Mouse (Mus musculus): ENCODE data around the gene Cpne6. TPM values are rescaled to one million over a fixed set of nuclear protein-coding genes. Genes with fewer than 3 reads are reported as not detected.

Gene Cpne6
- not detected in 2 replicates for polyA plus RNA-seq (2012; ENCODE audit: insufficient read depth, insufficient read length, missing spikeins)

DNA sequence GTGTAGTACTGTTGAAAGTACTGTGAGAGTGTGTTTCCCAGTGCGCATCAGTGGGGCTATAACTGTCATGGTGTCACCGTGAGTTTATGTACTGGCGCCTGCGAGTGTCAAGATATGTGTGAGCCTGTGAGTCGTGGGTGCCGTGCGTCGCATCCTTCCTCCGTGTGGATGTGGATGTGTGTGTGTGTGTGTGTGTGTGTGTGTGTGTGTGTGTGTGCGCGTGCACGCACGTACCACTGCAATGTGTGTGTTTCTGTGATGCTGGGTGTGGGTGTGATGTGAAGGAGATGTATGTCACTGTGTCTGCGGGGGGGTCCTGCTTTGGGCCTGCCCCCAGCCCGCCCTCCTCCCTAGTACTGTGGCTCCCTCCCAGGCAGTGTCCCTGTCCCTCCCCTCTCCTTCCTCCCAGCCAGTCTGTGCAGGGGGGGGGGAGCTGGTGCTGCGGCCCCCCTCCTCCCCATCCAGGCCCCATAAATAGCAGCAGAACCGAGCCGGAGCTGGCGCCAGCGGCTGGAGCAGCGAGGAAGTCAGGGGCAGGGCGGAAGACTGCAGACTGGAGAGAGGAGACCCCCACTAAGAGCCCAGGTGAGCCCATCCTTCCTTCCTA is at the start of gene Cpne6:
Gene Cpne6 (plus strand): TSS at position 321 of the 607 bp plus-strand sequence.
- Histone ChIP-seq H3K4me1 (ENCODE audit: control insufficient read depth, insufficient read depth, insufficient read length, low read length) (no peaks in the 10 kb centered on the region), H3K4me3 (ENCODE audit: insufficient read depth, low read depth, low read length) (no peak within 1 kb of the TSS), H3K27ac (replicated peaks; ENCODE audit: low read depth, low read length) (no peak within 1 kb of the TSS)

DNA sequence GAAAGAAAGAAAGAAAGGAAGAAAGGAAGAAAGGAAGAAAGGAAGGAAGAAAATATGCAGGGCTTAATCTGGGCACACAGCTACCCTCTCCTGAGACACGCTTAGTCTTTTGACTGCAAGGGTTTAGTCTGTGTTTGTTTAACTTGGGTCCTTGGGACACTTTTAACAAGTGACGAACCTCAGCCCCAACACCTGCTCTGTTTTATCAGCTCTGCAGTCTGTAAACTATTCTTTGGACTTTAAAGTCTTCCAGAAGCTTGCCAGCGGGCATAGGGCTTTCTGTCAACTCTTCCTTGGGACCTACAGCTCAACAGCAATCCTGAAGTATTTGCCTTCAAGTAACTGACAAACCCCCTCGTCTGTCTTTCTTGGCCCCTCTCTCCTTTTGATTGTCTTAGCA is 48.5 kb upstream of the Cpne6 start:
- Histone ChIP-seq H3K27ac (replicated peaks; ENCODE audit: low read depth, low read length) (no peak overlapping the region), H3K4me1 (ENCODE audit: control insufficient read depth, insufficient read depth, insufficient read length, low read length) (no peaks in the 10 kb centered on the region), H3K4me3 (ENCODE audit: insufficient read depth, low read depth, low read length) (no peak overlapping the region)

DNA sequence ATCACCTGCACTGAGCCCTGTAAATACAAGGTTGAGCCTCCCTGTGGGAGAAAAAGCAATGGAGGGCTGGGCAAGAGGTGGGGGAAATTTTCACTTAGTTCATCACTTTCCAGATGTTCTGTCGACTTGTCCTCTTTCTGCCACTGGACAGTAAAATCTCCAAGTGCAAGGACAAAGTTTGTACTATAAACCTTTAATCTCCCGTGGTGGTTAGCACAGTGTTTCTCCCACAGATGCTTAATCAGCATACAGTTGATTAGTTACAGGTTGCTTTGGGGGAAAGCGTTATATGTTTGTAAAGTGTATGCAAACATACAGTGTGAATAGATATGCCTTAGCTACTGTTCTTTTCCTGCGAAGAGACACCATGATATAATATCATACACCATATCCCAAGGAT is 43.8 kb upstream of the Cpne6 start:
- Histone ChIP-seq H3K4me3 (ENCODE audit: insufficient read depth, low read depth, low read length) (no peak overlapping the region), H3K27ac (replicated peaks; ENCODE audit: low read depth, low read length) (peak overlapping the region; percentile 93), H3K4me1 (ENCODE audit: control insufficient read depth, insufficient read depth, insufficient read length, low read length) (peaks cover 8% of the 10 kb centered on the region)

DNA sequence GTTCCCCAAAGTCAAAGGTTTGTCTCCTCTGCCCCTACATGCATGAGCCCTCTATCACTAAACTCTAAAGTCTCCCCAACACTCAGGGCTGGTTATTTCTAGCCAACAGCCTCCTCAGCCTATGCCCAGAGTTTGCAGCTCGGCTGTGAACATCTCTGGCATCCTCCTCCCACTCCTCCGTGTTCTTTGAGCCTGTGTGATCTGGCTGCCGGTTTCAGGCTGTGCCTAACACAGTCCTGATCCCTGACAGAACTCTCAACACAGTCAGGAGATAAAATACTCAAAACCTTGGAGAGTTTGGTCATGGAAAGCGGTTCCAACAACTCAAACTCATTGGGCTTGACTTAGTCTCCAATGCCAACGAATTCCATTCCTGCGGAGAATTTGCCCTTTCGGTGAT is 43.1 kb upstream of the Cpne6 start:
- peak overlapping the region; percentile 93 for H3K27ac ChIP-seq (replicated peaks; ENCODE audit: low read depth, low read length)
- H3K4me3 ChIP-seq (ENCODE audit: insufficient read depth, low read depth, low read length), result no peak overlapping the region

DNA sequence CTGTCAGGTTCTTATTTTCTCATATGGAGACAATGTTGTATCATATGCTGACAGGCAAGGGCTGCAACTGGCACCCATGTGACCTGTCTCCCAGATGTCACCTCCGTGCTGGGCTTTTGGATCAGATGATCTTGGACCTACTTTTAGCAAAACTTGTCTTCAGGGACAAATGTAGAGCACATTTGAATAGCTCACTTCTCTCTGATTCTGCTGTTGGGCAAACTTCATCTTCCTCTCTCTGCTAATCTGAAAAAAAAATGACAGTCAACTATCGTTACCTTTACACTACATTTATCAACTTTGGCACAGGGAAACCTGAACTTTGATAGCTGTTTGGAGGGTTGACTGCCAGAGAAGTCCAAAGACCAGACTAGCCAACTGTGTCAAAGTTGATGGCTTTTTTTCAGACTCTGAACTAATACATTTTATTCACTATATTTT is 41.9 kb upstream of the Cpne6 start:
- H3K4me1 ChIP-seq (ENCODE audit: control insufficient read depth, insufficient read depth, insufficient read length, low read length), result peaks cover 8% of the 10 kb centered on the region
- H3K4me3 ChIP-seq (ENCODE audit: insufficient read depth, low read depth, low read length), result no peak overlapping the region
- peak overlapping the region; percentile 93 for H3K27ac ChIP-seq (replicated peaks; ENCODE audit: low read depth, low read length)

More for the DNA sequence above, 43.1 kb upstream of the Cpne6 start:
- H3K4me1 ChIP-seq (ENCODE audit: control insufficient read depth, insufficient read depth, insufficient read length, low read length), result peaks cover 8% of the 10 kb centered on the region

DNA sequence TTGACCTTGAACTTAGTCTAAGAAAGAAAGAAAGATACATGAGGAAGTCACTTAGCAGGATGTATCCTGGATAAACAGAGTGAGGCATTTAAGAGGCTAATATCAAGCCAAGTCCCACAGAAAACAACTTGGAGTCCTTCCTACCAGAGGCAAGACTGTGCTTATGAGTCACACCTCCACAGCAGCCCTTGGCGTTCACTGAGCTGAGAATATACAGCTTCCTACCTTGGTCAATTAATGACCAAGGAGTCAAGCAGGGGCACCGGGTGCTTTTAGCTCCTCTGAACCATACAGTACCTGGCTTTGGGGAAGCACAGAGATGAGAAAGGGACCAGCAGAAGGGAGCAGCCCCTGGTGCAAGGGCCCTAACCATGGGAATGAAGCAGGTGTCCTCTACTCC is 41.2 kb upstream of the Cpne6 start:
- Histone ChIP-seq H3K4me1 (ENCODE audit: control insufficient read depth, insufficient read depth, insufficient read length, low read length) (peaks cover 8% of the 10 kb centered on the region), H3K4me3 (ENCODE audit: insufficient read depth, low read depth, low read length) (no peak overlapping the region), H3K27ac (replicated peaks; ENCODE audit: low read depth, low read length) (peak overlapping the region; percentile 97)

DNA sequence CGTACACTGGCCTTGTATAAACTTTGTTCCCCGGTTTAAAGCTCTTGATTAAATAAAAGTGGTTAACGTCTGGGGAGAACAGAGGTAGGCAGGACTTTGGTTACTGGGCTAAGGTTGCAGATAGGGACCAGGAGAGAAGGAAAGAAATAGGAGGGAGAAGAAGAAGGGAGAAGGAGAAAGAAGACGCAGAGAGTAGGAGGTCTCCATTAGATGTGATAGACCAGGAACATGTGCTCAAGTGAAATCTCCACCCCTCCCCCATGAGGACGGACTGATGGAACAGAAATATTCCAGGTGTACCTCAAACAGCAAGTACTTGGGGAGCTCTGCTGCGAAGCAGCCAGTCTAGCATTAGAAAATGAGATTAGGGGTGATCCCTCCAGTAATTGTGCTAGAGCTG is 40.4 kb upstream of the Cpne6 start:
- Histone ChIP-seq H3K4me1 (ENCODE audit: control insufficient read depth, insufficient read depth, insufficient read length, low read length) (peaks cover 8% of the 10 kb centered on the region), H3K27ac (replicated peaks; ENCODE audit: low read depth, low read length) (peak overlapping the region; percentile 97), H3K4me3 (ENCODE audit: insufficient read depth, low read depth, low read length) (no peak overlapping the region)

DNA sequence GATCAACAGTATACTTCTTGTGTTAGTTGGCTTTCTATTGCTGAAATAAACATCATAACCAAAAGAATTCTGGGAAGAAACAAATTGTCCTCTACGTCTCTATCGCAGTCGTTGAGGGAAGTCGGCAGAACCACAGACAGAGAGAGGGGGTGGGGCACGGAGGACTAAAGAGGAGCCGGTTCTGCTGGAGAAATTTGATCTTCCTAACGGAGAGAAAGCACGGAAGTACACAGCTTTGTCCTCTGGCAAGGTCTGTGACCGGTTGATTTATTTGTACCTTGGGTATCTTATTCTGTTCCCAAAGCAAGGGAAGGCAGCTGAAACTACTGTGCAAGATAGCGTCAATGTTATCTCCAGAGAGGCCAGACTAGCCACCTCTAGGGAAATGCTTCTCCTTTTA is 39.4 kb upstream of the Cpne6 start:
- peak overlapping the region; percentile 46 for H3K27ac ChIP-seq (replicated peaks; ENCODE audit: low read depth, low read length)
- H3K4me1 ChIP-seq (ENCODE audit: control insufficient read depth, insufficient read depth, insufficient read length, low read length), result peaks cover 8% of the 10 kb centered on the region
- H3K4me3 ChIP-seq (ENCODE audit: insufficient read depth, low read depth, low read length), result no peak overlapping the region

DNA sequence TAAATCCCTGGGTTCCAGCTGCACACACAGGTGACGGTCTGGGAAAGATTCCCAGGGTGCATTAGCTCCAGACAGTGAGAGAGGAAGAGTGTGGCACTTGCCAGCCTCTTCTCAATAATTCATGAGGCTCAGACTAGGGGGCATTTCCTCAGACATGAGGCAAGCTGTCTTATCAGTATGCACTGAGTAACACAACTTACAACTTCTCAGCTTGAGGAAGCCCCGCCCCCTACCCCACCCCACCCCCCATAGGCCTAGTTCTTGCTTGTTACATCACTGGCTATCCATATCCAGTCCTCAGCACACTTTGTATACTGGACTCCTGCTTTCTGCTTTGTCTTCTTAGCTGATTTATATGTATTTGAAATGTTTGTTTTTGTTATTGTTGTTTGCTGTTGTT is 34.6 kb upstream of the Cpne6 start:
- Histone ChIP-seq H3K4me3 (ENCODE audit: insufficient read depth, low read depth, low read length) (no peak overlapping the region), H3K27ac (replicated peaks; ENCODE audit: low read depth, low read length) (no peak overlapping the region), H3K4me1 (ENCODE audit: control insufficient read depth, insufficient read depth, insufficient read length, low read length) (no peaks in the 10 kb centered on the region)

DNA sequence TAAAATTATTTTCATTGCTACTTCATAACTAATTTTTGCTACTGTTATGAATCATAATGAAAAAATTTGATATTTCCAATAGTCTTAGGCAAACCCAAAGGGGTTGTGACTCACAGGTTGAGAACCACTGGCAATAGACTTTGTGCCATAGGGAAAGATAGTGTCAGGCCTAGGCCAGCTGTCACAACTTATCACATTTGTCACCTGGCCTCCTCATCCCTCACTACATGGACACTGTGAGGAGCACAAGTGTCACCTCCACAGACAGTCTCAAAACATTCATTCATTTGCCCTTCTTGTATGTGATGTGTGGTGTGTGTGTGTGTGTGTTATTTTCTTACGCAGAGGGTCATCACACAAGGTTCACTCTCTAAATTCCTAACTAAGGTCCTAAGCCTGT is 32.8 kb upstream of the Cpne6 start:
- Histone ChIP-seq H3K27ac (replicated peaks; ENCODE audit: low read depth, low read length) (no peak overlapping the region), H3K4me1 (ENCODE audit: control insufficient read depth, insufficient read depth, insufficient read length, low read length) (no peaks in the 10 kb centered on the region), H3K4me3 (ENCODE audit: insufficient read depth, low read depth, low read length) (no peak overlapping the region)

DNA sequence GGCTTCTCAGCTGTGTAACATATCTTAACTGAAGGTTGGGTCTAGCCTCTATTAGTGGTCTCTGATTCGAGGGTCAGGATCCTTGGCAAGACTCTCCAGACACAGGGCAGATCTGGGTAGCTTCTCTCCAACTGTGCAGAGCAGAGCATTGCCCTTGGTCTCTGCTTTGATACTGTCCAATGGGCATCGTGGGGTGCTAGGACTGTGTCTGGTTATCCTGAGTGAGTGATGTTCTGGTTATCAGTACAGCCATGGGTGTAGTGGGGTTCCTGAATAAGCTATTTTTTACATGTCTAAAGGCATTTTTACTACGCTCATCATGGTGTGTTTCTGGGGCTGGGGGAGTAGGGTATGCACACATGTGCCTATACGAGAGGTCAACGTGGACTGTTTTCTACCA is 32.4 kb upstream of the Cpne6 start:
- H3K4me3 ChIP-seq (ENCODE audit: insufficient read depth, low read depth, low read length), result no peak overlapping the region
- no peaks in the 10 kb centered on the region for H3K4me1 ChIP-seq (ENCODE audit: control insufficient read depth, insufficient read depth, insufficient read length, low read length)
- H3K27ac ChIP-seq (replicated peaks; ENCODE audit: low read depth, low read length), result peak overlapping the region; percentile 85

DNA sequence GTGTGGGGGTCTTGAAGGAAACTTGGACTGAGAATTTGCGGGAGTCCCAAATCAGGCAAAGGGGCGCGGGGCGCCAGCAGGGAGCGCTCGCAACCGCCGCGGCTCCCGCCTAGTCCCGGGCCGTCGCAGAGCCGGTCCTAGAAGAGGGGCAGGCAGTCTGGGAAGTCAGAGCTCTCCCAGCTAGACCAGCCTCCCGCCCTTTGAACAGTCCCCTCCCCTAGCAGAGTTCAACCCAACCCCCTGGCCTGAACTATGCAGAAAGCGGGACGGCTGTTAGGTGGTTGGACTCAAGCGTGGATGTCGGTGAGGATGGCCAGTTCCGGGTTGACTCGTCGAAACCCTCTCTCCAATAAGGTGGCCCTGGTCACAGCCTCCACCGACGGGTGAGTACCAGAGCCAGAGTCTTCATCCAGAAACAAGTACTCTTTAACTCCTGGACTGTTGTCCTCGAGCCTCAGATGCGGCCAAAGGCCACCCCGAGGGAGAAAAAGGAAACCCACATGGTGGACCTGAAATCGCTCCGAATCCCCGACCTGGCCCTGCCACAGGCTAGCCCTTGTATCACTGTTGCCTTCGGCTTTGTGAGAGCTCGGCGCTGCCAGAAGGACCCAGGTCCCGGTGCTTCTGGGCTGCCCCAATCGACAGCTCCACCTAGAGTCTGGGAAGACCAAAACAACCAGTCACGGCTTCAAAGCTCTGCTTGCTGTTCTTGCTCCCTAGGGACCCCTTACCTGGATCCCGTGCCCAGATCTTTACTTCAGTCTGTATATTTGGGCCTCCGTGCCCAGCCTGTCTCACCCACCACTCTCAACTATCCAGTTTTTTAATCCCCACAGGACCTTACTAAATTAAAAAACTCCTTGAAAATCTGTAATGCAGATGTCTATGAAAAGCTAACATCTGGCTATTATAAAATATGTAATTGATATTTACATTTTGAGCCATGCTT is 31.3 kb upstream of the Cpne6 start, which contains the start of gene Dhrs4:
Gene Dhrs4 (plus strand): TSS at position 108 of the 949 bp plus-strand sequence.
- Histone ChIP-seq H3K27ac (replicated peaks; ENCODE audit: low read depth, low read length) (peak within 1 kb of the TSS; percentile 85), H3K4me1 (ENCODE audit: control insufficient read depth, insufficient read depth, insufficient read length, low read length) (no peaks in the 10 kb centered on the region), H3K4me3 (ENCODE audit: insufficient read depth, low read depth, low read length) (peak within 1 kb of the TSS; percentile 81)

DNA sequence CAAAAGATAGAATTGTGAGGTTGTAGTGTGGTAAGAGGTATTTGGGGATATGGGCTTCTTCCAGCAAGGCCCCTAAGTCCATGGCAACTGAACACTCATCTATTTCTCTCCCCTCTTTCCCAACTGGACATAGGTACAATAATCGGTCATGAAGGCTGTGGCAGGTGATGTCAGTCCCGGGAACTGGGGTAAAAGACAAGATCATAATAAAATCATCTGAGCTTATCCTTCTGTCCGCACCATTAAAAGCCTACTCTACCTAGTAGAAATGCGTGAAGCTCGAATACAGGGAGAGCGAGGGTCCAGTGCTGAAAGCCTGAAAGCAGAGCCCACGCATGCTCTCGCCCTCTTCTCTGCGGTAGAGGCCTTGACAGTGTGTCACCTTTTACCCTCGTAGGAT is 30.6 kb upstream of the Cpne6 start:
- no peak overlapping the region for H3K4me3 ChIP-seq (ENCODE audit: insufficient read depth, low read depth, low read length)
- H3K27ac ChIP-seq (replicated peaks; ENCODE audit: low read depth, low read length), result no peak overlapping the region
- no peaks in the 10 kb centered on the region for H3K4me1 ChIP-seq (ENCODE audit: control insufficient read depth, insufficient read depth, insufficient read length, low read length)

DNA sequence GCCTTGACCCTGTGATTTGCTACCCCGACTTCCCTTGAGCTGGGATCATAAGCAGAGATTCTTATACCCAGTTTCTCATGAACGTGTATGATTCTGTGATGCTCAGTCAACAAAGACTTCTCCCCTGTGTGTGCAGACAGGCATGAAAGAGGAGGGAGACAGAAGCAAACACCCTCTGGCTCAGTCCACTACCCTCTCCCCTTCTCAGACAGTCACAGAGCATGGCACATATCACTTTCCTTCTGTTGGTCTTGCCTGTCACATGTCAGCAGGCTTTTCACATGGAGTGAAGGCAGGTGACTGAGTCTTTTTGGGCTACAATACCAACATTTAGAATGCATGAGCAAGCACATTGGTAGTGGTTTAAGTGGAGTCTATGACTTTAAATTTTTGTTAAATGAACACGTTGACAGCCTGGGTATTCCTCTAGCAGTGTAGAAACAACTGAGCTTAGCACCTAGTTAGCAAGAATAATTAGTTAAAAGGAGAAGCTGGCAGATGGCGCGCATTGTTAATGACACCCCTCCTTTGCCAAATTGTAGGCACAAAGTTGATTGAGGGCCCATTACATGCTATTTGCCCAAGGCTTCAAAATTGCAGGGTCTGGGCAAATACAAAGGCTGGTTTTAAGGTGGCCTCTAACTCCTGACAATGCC is 25.7 kb upstream of the Cpne6 start:
- H3K4me3 ChIP-seq (ENCODE audit: insufficient read depth, low read depth, low read length), result no peak overlapping the region
- H3K4me1 ChIP-seq (ENCODE audit: control insufficient read depth, insufficient read depth, insufficient read length, low read length), result no peaks in the 10 kb centered on the region
- no peak overlapping the region for H3K27ac ChIP-seq (replicated peaks; ENCODE audit: low read depth, low read length)

DNA sequence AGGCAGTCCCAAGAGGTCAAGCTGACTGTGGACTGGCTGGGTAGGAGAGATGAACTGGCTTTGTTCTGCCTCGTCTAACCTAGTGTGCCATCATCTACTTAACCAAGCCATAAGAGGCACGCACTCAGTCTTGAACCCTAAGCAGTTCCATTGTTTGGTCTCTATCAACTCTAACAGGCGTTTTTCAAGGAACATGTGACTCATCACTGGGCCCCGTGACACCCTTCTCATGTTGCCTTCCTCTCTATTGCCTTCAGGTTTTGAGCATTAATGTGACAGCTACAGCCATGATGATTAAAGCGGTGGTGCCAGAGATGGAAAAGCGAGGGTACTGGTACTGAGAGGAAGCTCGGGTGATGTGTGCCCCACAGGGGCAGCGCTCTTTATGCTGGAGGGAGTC is 23.4 kb upstream of the Cpne6 start:
- Histone ChIP-seq H3K4me3 (ENCODE audit: insufficient read depth, low read depth, low read length) (no peak overlapping the region), H3K4me1 (ENCODE audit: control insufficient read depth, insufficient read depth, insufficient read length, low read length) (no peaks in the 10 kb centered on the region), H3K27ac (replicated peaks; ENCODE audit: low read depth, low read length) (no peak overlapping the region)
